Mouse (Mus musculus) spleen, postnatal 14 days (tissue): ENCODE measurements at regions not wholly inside any gene's neighbourhood (a gene's known extent, or its start where the extent isn't known, plus 50 kb on each side); places are given as distances from the start of the nearest gene placed in this dataset.

ENCODE experiments used
- DNase-seq, 2 experiments: peaks; one replicate each; pipeline ENCODE4 v3.0.0; 2021 to 2022; ENCODE audit warnings: low spot score in 2 of 2

- no peak for DNase-seq
Measured at GRCm38 (mm10) chr17:87501098-87501497, 54.4 kb upstream of the Calm2 start.

GRCm38 (mm10) chr17:87501687-87502387 is 55.1 kb upstream of the Calm2 start:
- DNase-seq = no peak

GRCm38 (mm10) chr17:87502388-87503369 is 55.9 kb upstream of the Calm2 start:
- no peak for DNase-seq

DNA sequence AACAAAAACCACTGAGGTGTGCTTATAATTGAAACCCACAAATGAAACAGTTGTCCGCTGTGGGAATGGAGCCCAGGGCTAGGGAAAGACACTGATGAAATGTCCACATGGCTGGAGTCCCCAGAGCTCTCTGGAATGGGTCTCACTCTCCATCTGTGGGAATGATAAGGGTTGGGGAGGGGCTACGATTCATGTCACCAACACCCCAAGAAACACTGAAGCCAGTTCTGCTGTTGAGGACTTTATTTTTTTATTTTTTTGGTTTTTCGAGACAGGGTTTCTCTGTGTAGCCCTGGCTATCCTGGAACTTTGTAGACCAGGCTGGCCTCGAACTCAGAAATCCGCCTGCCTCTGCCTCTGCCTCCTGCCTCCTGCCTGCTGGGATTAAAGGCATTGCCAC is 56.8 kb upstream of the Calm2 start:
- DNase-seq = no peak

DNA sequence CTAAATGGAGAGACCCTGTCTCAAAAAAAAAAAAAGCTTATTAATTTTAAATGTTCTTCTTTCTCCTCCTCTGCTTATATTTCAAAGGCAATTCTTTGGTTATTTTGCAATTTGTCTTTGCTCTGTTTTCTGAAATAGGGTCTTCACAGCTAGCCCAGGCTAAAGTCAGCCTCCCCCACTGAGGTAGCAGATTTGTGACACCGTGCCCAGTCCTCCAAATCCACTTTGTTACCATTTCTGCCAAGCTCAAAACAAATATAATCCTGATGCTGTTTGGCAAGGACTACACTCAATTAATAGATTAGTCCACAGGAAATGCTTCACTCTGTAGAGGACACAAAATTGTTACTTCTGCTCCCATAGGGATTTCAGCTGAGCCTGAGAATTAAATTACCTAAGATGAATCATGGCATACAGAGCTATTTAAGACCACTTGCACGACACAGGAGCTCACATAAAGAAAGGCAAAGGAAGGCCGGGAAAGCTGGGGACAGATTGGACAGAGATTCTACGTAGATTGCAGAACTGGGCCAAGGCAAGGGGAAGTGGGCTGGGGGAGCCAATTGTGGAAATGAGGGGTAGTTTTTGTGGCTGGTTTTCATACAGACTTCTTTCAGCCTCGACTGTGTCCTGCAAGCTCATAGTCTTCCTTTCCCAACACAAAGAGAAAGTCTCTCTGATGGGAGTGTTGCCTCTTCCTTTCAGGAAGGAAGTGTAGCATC is 58.4 kb upstream of the Calm2 start:
- DNase-seq = no peak

GRCm38 (mm10) chr17:87507848-87508247 is 61.1 kb upstream of the Calm2 start:
- no peak for DNase-seq

DNA sequence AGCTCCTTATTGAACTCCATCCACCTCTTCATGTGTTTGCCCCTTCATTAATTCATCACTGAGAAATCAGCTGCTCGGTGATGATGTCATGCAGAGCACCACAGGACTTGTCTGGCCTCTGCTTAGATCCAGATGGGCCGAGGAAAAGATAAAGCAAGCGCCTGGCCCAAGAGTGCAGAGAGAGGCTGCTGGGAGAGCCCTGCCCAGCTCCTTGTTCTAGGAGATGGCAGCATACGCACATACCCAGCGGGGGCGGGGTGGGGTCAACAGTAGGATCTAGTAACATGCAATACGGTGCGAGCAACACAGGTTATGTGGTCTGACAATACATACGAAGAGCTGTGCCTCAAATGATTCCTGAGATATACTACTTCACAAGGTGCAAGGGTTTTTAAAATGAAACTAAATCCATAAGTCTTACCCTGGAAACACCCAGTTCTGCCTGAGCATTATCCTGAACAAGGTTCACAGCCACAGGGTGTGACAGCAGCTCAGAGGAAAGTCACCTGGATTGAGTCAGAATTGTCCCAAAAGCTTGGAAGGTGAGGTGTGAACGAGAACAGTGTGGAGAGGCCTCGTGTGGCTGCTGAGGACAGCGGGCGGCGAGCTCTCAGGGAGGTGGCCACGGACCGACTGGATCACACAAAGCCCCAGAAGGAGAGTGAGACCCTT is 62.0 kb upstream of the Calm2 start:
- no peak for DNase-seq

DNA sequence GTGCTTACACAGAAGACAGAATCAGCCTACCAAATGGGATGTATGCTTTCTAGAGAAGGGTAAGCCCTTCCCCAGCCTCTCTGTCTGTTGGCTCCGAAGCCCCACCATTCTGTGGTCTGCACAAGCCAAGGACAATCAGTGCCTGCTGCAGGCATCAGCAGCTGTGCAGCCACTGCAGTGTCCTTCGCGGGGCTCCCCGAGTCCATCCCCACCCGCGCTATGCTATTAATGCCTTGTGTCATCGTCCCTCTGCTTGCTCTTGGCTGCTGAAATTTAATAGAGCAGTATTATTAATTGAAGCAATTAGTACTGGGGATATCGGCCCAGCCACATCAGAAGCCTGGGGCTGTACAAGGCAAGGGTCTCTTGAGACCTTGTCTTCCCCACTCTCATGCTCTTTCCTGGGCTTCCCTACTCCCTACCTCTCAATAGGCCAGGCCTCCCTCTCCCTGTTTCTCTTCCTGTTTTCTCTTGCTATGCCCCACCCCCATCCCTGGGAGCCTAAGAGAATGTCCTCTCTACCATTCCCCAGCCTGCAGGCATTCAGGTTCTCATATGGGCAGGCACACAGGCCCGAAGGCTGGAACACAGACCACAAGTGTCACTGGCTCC is 65.4 kb upstream of the Calm2 start:
- no peak for DNase-seq

DNA sequence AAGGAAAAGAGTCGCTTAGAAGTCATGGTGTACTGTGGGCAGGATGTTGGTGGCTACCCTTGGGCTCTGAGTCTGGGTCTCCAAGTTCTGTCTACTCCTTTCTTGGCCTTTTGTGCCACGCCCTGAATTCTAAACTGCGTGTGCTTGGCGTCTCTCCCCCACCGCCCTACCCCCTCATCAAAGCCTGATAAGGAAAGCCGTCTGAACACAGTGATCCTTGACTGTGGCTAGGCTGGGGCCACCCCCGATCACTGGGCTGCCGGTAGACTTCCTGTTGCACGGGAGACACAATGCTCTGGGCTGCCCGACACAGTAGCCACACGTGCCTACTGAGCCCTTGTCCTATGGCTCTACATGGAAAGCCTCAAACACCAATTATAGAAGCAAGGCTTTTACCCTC is 67.1 kb upstream of the Calm2 start:
- DNase-seq = no peak

DNA sequence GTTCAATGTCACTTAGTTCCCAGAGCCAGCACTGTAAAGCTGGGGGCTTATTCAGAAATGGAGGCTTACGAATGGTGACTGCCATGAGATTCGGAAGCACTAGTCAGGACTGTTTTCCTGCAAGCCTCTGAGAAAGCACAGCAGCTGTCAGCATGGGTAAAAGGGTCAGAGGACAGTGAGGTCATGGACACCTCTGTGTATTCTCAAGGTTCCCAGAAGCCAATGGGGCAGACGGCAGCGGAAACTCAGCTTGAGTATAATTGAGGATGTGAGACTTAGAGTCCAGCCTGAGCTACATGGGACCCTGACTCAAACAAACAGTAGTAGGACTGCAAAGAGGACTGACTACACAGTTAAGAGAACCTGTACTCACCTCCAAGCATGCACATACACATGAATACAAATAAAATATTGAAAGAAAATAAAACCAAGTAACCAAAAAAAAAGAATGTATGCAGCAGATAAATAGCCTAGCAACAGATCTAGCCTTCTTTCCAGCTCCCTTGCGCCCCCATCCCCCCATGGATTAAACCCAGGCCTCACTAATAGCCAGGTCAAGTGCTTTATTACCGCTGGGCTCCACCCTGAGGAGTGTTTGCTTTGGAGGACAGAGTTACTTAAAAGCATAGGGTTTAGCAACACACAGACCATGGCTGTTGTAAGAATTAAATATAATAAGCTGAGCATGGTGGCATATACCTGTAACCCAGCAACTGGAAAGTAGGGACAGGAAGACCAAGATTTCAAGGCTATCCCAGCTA is 67.8 kb upstream of the Calm2 start:
- no peak for DNase-seq

- DNase-seq = no peak
Measured at GRCm38 (mm10) chr17:87517258-87517657, 70.5 kb upstream of the Calm2 start.

DNA sequence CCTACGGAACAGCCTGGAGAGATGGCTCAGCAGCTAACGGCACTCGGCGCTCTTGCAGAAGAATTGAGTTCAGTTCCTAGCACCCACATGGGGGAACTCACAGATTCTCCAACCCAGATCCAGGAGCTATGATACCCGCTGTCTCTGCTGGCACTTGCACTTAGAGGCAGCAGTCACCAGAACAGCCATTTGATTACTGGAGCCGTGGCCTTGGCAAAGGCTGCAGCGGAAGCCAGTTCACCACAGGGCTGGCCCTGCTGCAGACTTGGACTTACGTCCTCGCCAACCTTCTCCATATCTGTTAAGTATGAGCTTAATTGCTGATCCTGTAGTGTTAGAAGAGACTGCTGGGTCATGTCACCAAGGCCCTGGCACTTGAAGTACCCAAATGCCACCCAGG is 72.7 kb upstream of the Calm2 start:
- DNase-seq = no peak

DNA sequence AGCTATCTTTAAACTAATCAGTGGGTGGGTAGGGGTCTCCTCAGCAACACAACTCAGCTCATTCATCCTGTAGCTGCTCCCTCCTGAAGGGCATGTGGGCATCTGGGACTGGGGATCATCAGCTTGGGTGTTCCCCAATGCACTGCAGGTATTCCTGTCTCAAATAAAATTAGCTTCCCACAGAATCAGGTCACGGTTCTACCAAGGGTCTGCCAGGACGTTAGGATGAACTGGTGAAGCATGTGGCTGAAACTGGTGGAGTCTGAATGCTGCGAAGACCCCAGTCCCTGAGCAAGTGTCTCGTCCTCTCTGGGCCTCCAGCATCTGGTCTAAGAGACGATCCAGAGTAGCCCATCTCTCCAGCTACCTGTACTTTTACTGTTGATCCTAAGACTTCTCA is 74.1 kb upstream of the Calm2 start:
- no peak for DNase-seq

DNA sequence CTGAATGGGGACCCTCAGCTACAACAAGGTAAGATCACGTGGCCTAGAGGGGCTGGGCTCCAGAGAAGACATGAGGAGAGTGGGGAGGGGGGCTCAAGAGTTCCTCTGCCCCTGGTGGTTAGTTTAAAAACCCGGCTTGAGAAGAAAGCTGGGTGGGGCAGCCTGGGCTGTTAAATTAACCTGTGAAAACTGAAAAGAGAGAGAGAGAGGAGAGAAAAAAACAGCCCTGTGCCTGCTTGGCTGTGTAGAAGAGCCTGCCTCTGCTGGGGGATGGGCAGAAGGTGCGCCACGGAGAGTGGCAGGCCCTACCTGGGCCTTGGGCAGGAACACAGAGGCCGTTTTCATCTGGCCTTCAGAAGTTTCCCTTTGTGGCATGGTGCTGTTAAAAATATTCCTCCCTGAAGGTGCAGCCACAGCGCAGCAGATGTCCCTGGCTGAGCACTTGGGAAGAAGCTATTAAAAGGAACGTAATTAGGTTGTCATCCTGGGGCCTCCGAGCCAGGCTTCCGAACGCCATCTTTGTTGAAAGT is 75.0 kb upstream of the Calm2 start:
- DNase-seq = no peak

GRCm38 (mm10) chr17:87522500-87523091 is 75.9 kb upstream of the Calm2 start:
- no peak for DNase-seq

GRCm38 (mm10) chr17:87523643-87524042 is 76.9 kb upstream of the Calm2 start:
- no peak for DNase-seq

DNA sequence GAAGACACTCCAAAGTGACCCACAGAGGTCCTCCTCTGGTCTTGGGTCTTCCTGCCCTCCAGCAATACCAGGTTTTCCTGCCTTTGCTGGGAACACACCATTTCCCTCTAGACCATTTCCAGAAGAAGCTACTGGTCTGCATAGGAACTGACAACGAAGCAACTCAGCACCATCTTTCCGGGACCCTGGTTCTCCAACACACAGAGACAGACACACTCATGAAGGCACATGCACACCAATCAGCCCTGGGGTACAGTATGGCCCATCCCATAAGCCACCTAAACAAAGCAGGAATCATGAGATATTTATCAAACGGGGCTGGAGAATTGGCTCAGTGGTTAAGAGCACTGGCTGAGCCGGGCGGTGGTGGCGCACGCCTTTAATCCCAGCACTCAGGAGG is 80.4 kb upstream of the Calm2 start:
- DNase-seq = no peak

DNA sequence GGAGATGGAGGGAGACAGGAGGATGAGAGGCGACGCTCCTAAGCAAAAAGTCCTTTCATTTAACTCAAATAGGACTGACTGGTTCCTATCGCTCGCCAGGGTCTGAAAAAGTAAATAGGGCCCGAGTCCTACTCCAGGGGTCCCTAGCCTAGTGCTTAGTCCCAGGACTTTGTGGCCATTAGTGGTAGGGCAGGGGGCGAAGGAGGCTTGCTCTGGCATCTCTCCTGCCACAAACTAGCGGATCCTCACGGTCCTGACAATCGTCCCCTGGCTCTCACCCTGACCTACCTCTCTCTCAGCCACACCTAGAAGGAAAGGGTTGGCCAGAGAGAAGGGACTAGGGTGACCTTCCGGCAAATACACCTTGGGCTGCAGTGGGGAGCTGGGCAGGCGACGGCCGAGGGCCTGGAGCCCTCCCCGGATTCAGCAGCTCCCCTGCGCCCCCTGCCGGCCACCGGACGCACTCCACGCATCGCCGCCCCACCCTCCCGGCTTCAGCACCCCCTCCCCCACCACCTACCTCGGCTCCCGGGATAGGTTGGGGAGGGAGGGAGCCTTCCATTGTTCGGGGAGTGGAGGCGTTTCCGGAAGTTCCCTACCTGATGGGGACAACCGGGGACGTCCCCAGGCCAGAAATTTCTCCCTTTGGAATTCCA is 83.6 kb upstream of the Calm2 start:
- peak; percentile 48 to 70 for DNase-seq

DNA sequence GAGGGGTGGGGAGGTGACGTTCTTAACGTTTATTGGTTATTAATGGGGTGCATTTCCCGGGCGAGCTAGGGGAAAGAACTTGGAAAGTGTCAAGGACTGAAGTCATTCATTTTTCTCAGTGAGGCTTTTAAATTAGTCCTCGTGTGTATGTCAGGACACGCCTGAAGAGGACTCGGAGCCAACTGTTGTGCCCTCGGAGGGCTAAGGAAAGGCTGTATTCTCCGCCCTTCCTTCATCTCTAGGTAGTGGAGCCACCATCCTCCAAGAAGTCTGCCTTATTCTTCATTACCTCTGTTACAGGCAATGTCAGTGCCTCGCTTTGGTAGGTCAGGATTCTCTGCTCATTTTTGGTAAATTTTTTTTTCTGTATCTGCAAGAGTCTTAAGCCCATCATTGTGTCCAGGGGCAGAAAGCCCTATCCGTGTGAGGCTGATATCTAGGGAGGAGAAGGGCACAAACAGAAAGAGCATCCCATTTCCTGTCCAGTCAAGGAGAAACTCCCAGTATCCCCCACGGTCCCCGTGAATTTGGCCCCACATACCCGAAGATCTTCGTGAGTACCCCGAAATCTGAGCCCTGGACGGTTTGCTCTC is 84.2 kb upstream of the Calm2 start:
- DNase-seq = no peak
